Mouse (Mus musculus) telencephalon, adult 2 months (tissue): ENCODE results near the gene Babam2.

ENCODE experiments used
- DNase-seq: peaks from one replicate; pipeline ENCODE4 v3.0.0-alpha.2; 2011; ENCODE audit warnings: low read depth, low spot score

Gene Babam2

DNA sequence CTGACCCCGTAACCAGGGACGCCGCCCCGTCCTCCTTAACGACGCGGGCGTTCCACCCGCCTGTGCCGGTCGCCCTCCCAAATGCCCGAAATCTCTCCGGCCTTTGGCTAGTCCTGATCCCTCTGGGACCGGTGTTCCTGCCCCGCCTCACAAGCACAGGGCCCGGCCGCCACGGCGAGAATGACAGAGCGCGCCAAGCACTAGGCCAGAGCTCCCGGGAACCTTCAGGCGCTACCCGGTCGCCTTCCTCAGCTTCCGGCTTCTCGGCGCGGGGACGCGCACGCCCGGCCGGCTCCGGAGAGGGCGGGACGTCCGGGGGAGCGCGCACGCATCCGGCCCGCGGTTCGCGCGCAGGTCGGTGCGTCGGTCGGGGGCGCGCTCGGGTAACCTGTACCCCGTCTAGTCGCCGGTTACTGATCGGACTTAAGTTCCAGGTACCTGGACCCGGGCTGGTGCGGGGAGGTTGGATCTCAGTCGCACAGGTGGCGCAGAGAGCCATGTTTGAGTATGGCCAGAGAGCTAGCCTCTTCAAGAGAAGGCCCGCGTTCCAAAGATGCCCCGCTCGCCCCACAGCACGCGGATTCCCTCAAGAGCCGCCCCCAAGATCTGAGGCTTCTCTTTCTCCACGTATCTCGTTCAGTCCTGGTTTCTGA, at the start of gene Babam2:
Gene Babam2, plus strand, starts transcription at position 41 of the 653 bp plus-strand sequence.
- DNase-seq: peak; percentile 82

DNA sequence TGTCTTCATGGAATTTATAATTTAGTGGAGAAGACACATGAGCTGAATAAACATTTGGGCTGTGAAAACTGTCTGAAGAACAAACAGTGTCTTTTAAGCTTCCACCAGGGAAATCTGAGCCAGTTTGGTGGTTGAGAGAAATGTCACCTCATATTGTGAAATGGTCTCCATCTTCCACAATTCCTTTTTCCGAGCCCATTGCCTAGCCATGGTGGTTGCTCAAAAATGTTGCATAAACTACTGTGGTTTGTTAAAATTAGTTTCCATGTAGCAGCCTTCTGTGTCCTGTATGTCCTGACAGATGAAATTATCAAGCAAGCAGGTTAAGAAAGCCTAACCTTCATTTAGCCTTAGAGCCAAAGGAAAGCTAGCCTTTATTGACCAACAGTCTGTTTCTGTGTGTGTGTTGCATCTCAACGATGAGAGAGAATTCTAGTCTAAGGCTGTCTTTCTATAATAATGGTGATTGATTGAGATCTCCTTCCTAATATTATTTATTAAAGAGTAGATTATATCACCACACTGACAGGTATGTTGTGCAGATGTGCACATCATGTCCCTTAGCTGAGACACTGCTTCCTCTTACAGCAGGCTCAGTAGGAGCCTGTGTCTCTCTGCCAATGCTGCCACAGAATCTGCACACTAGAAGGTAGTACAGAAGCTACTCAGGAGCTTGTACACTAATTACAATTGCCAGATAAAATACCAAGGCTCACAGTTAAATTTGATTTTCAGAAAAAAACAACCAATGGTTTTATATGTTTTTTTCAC, 46.8 kb upstream of the Babam2 start:
- DNase-seq: no peak

DNA sequence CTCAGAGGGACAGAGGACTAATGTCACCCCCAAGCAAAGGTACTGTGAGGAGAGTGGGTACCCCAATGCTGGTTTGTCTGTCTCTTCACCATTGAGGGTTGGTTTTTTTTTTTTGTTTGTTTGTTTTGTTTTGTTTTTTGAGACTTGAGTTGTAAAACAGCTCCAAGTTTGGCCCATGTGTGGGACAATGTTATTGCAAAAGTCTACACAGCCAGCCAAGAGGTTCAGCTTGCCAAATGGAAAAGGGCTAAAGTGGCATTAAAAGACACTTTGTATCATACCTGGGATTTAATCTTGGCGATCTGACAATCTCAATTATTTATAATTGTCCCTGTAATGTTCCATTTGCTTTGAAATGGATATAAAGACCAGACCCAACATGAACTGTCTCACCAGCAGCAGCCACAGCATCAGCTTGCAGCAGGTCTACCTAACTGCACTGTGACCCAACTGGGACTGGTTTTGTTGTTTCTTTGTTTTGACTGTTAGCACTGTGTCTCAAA, 41.7 kb upstream of the Babam2 start:
- DNase-seq: no peak

DNA sequence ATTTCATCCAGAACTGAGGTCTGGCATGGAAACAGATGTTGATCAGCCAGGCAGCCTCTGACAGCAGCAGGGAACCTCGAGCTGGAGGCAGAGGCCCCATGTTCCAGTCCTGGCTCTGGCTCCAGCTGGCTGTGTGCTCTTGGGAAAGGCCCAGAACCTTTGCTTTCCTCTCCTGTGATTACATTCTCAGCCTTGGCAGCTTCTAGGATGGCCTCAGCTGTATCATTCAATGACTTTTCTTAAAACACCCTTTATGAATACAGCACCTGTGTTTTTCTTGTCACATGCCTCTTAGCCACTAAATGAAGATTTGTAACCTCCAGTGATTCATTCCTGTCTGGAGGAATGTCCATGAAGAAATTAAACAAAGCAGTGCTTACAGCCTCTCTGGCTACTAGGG, 31.3 kb upstream of the Babam2 start:
- no peak for DNase-seq

DNA sequence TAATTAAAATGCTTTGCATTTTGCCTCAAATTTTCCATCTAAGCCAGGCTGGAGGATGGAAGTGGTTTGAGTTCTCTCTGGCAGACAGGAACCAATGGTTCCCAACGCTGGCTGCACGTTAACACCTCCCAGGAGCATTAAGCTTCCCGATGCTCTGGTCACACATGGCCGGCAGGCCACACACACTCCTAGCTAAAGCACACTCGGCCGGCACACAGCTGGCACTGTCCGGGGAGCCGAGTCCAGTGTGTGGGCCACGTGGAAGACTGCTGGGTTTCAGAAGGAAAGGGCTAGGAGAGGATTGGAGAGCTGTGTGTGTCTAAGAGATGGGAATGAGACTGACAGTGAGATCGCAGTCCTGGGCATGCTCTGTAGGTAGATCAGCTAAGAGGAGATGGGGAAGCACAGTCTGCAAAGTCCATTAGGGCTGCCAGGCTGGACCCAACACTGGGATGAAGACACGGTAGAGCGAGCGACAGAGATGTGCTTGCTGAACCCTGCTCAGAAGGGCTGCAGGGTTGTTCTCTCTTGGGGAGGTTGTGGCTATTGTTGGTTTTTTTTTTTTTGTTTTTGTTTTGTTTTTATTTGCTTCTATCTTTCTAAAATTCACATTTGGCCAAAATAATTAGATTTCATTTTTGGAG, 29.0 kb upstream of the Babam2 start:
- no peak for DNase-seq

DNA sequence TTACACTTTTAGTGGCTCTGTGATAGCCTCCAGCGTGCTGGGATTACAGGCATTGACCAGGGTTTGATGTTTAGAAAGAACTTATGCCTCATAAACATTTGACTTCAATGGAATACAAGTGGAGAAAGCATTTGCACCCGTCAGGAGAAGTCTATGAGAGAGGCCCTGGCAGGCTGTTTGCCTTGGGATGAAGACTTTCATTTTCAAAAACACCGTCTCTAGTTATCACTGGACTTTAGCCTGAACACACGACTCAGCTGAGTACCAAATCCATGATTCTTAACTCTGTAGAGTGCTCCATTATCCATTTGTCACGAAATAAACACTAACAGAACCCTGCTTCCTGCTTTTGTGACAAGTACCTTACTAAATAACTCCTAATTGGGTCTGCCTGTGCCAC, 27.5 kb upstream of the Babam2 start:
- DNase-seq: no peak

DNA sequence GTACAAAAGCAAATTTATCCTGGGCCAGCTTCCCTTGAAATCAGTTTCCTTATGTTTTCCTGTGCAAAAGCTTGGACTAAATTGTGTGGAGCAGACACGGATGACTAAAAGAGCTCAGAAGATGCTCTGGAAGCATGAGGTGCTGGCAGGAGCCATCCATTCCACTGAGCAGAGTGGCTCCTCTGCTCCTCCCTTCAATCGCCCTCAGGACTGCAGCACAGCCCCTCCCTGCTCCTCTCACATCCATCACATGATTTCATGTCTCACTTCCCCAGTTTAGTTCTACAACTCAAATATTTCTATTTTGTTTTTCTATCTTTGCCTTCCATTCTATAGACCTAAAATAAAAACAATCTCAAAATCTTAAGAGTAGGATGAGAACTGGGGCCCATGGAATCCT, 26.3 kb upstream of the Babam2 start:
- no peak for DNase-seq

DNA sequence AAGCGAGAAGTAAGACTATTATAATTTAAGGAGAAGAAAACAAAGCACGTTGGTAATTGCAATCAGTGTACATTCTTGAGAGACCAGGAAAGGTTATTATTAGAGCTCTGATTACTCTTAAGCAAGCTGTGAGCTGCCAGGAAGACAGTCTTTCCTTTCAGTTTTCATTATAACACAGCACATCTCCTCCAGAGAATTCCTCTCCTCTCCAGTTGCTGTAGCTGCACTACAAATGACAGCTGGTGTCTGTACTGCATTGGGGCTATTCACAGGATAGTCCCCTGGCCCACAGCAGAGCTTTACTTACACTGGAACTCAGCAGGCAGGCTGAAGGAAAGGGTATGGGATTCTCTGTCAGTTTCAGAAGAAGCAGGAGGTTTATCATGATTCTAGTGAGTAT, 24.1 kb upstream of the Babam2 start:
- DNase-seq: no peak

DNA sequence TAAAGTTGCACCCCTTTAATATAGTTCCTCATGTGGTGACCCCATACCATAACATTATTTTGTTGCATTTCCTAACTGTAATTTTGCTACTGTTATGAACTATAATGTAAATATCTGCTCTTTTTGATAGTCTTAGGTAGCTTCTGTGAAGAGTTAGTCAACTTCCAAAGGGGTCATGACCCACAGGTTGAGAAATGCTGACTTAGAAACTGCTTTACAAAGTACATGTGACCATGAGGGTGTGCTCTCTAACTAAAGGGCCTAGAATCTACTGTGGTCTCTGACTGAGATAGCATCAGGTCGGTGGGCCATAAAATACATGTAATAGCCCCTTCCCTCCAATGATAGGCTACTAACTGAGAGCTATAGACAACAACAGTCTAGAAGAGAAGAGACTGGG, 19.5 kb upstream of the Babam2 start:
- no peak for DNase-seq

DNA sequence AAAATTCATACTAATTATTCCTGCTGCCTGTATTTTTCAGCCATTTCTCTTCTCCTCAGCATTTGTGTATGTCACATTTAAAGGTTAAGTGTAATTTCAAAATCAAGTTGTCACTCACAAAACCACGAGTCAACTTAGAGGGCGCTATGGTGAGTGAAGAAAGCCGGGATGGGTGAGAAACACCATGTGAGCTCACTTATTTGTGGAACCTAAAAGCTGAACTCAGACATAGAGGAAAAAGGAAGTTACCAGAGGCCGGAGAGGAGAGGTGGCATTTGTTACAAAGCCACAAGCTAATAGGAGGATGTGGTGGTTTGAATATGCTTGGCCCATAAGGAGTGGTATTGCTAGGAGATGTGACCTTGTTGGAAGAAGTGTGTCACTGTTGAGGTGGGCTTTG, 17.3 kb upstream of the Babam2 start:
- DNase-seq: no peak

DNA sequence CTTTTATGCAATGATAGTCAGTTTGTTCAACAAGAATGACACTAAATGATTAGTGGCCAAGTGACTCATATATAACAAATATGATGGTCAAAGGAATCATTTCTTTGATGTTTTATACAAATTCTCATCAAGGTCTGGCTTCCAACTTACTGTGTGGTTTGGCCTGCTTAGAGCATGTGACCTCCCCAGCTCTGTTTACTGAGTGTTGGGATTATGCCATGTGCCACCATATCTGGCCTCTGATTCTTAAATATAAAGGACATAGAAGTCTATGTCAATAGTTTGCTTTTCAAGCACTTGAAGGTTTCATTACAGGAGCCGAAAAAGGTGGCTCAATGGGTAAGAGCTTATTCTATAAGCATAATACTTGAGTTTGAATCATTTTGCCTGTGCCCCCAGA, 15.2 kb upstream of the Babam2 start:
- no peak for DNase-seq

DNA sequence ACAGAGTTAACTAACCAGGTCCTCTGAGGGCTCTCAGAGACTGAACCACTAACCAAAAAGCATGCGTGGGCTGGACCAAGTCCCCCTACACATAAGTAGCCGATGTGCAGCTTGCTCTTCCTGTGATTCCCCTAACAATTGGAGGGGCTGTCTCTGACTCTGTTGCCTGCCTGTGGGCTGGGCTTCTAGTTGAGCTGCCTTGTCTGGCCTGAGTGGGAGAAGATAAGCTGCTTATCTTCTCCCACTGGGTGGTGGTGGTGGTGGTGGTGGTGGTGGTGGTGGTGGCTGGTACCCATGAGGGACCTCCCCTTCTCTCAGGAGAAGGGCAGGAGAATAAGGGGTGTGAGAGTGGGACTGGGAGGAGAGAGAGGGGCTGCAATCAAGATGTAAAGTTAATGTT, 11.4 kb upstream of the Babam2 start:
- DNase-seq: no peak

DNA sequence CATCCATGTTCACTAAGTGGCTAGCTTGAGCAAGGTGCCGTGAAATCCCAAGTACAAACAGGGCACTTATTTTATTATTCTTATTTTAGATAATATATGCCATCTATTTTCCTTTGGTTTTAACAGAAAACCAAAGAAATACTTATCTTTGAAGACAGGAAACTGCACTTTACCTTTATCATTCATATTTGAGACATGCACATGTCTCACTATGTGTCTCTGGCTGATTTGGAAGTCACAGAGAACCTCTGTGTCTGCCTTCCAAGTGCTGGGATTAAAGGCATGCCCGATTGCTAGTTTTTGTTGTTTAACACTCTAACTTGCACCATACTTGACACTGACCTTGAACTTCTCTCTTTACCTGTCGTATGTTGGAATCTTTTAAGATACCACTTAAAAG, 9.5 kb upstream of the Babam2 start:
- DNase-seq: no peak

DNA sequence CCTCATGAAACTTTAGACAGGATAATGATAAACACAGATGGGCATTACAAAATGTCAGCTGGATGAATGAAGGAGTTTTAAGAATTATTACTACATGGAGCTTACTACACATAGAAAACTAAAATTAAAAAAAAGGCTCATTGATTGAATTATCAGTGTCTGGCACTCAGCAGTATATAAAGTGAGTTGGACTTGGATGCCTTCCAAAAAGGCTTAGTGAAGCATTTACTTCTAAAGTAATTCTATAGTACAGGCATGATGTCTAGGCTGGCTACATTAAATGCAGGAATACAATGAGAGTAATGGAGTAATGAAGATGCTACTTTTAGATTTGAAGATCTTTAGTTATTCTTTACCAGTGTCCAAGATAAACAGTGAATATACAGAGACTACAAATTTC, 4.3 kb upstream of the Babam2 start:
- DNase-seq: no peak

DNA sequence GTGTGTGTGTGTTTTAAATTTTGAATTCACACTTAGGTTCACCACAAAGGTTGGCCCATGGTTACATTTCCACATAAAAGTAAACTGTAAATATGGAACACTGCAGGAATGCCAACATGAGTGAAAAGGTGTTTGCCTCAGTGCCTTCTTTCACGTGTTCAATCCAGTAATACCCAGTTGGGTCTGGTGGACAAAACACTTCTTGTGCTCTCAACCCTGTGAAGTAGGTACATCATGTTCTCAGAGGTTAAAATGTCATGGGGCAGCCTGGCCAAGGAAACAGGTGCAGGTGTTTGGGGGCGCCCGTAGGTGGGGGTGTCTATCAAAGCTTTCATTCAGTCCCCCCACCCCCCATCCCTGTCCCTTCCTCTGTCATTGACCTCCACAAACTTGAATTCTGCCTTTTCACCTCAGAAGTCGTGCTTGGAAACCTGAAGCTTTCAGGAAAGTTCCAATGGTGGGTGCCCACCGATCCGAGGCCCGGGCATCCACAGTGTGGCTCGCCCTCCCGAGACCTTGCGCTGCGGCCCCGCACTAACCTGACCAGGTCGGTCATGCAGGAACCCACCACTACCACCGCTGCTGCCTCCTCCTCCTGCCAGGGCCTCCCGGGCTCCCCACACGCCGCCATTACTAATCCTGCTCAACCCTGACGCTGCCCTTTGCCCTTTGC, 377 bp upstream of the Babam2 start, which contains the start of gene Rbks:
Gene Rbks, minus strand, starts transcription at position 657 of the 673 bp plus-strand sequence.
- no peak for DNase-seq

DNA sequence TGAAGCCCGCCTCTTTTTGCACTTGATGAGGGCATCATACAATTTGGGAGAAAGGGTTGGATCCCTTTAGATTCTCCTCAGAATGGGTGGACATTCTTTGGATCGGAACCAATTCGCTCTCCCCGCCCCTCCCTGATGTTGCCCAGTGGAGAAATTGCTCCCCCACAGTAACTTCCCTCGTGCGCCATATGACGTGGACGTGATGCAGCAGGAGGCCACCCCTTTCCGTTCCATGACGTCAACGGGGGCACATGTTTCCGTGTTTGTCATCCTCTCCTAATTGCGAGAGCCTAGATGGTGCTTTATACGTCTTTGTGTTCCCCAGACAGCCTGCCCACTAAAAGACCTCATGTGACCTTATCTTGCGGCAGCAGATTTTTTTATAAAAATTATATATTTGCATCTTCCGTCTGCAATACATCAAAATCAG, 828 bp downstream of the Babam2 start:
- peak; percentile 86 for DNase-seq

DNA sequence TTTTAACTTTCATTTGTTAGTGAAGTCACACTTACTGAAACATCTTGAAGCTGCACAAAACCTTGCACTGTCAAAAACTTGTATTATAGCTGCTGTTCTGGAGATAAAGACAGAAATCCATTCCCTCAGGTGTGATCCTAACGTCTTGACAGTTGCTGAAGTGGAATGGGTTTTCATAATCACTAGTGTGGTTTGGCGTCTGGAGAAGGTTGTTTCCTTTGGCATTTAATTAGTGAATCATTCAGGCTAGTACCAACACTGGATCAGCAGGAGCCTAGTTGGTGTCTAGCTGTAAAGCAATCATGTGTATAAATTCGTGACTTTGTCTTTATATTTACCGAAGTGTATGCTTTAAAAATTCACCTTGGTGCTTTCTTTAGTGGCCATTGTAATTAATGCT, 1.4 kb downstream of the Babam2 start:
- DNase-seq: no peak

DNA sequence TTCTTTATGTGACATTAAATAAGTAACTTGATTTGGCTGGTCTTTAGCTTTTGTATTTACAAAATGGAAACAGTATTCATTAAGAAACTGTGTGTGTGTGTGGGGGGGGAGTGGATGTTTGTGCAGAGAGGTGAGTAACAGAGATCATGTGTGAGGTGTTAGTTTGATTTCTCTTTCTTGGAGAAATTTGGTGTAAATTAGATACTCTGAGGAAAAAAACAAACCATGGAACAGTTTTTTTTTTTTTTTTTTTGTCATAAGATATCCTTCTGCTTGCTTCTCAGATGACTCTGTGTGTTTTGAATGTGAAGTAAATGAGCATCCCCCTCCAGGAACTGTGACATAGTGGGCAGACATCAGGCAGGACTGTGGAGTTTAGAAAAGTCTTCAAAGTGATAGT, 1.9 kb downstream of the Babam2 start:
- no peak for DNase-seq

DNA sequence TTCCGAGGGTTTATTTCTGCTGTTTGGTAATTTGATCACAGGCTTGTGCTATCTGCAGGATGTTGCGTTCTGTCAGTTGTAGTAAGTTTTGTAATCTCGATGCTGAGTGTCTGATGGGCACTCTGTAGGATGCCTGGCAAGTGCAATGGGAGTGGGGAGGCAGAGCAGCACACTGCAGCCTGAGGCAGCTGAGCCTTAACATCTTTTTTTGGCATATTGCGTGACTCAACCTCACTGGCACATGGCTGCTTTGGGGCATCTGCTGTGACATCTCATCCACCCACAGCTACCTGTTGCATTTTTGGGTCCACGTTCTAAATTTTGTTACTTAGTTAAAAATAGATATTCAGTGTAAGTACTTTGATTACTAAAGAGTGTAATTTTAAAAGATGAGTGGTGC, 7.5 kb downstream of the Babam2 start:
- peak; percentile 83 for DNase-seq

DNA sequence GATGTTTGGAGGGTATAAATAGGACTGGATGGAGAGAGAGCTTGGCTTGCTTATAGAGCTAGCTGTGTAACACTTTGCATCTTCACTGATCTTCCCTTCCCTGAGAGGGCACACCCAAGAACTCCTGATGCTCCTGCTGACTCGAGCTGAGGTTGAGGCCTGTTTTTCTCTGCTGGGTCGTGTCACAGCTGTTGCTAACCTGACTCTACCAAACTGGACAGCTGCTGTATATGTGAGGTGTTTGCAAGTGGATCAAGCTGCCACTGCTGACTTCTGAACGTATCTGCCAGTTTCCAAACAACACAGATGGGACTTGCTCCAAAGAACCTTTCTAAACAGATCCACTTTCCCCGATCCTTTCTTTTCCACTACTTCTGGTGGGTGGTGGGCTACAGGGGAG, 9.3 kb downstream of the Babam2 start:
- no peak for DNase-seq

DNA sequence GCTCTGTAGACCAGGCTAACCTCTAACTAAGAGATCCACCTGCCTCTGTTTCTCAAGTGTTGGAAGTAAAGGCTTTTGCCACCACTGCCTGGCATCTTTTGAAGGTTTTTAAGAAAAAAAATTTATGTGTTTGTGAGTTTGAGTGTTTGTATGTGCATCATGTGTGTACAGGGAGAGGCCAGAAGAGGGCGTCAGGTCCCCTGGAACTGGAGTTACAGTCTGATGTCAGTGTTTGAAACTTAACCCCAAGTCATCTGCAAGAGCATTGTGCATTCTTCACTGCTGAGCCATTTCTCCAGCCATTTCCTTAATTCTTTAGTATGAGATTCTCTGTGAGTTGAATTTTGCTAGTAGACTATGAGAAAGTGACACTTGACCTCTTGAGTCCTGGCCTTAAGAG, 11.9 kb downstream of the Babam2 start:
- no peak for DNase-seq

DNA sequence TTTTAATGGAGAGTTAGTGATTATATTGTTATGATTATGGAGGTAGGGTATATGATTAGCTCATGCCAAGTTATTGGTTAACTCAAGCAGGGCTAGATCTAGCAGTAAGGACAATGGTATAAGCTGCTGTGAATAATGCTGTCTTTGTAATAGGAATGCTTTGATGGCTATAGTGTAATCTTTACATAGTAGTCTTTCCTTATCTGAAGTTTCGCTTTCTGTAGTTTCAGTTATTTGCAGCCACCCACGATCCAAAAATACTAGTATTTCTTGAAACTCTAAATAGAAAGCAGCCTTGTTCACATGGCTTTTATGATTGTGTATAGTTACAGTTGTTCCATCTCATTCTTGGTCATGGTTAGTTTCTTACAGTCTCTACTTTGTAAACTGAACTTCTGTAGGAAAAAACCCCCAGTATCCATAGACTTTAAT, 15.8 kb downstream of the Babam2 start:
- DNase-seq: no peak
